Mouse (Mus musculus) midbrain, postnatal 0 days (tissue): ENCODE data around the gene Slit1. TPM values are rescaled to one million over a fixed set of nuclear protein-coding genes. Genes with fewer than 3 reads are reported as not detected.

ENCODE experiments used
- ATAC-seq: fragments of 200-750 bp; cut with Nextera tagmentation; 2 replicates; pipeline ENCODE4 v1.8.0; 2017; ENCODE audit warnings: moderate number of reproducible peaks, mild to moderate bottlenecking, moderate TSS enrichment, moderate library complexity; ENCODE audit not compliant: low FRiP score
- DNase-seq: peaks from one replicate; pipeline ENCODE4 v3.0.0-alpha.2; 2015; ENCODE audit warnings: low spot score
- H3K27ac ChIP-seq: fragments of 300-500 bp; sonication (generic); 2 replicates; pipeline ENCODE4 v1.5.1; 2014; ENCODE audit warnings: low read depth, mild to moderate bottlenecking, low read length, mixed read lengths
- H3K27me3 ChIP-seq: fragments of 300-500 bp; sonication (generic); 2 replicates; pipeline ENCODE4 v1.6.1; 2014; ENCODE audit warnings: low read length, control low read depth, mixed read lengths; ENCODE audit not compliant: insufficient read depth
- H3K36me3 ChIP-seq: fragments of 300-500 bp; sonication (generic); 2 replicates; pipeline ENCODE4 v1.6.1; 2014; ENCODE audit warnings: low read length, control low read depth, mixed read lengths; ENCODE audit not compliant: insufficient read depth
- H3K4me1 ChIP-seq: fragments of 300-500 bp; sonication (generic); 2 replicates; pipeline ENCODE4 v1.6.1; 2014; ENCODE audit warnings: mild to moderate bottlenecking, control low read depth, antibody characterized with exemption, low read length, mixed read lengths; ENCODE audit not compliant: insufficient read depth
- H3K4me2 ChIP-seq: fragments of 300-500 bp; sonication (generic); 2 replicates; pipeline ENCODE4 v1.6.1; 2014; ENCODE audit warnings: low read depth, mild to moderate bottlenecking, low read length, mixed read lengths; ENCODE audit not compliant: poor library complexity, severe bottlenecking
- H3K4me3 ChIP-seq: fragments of 300-500 bp; sonication (generic); 2 replicates; pipeline ENCODE4 v1.5.1; 2014; ENCODE audit warnings: low read depth, mild to moderate bottlenecking, low read length, moderate library complexity
- H3K9ac ChIP-seq: fragments of 300-500 bp; sonication (generic); replicated peaks from 2 replicates; pipeline ENCODE4 v1.6.1; 2014; ENCODE audit warnings: mild to moderate bottlenecking, low read length, moderate library complexity, mixed read lengths; ENCODE audit not compliant: poor library complexity, severe bottlenecking
- H3K9me3 ChIP-seq: fragments of 300-500 bp; sonication (generic); 2 replicates; pipeline ENCODE4 v1.6.1; 2016; ENCODE audit warnings: low read length, control low read depth
- CTCF ChIP-seq: IDR thresholded peaks from 2 replicates; pipeline ENCODE4 v1.5.1; 2016; ENCODE audit warnings: antibody characterized with exemption, mild to moderate bottlenecking
- WGBS: fragments of 180-500 bp; shearing (Covaris S2); extraction: QIAGEN DNeasy Blood & Tissue Kit; methylation state at CpG from one replicate; pipeline ENCODE4 v1.1.7; 2014; 5-methylcytosine and 5-hydroxymethylcytosine counted together
- polyA plus RNA-seq: library from polyadenylated mRNA; unstranded; fragments of >200 nt; fragmentation: Nextera tagmentation; extraction: Ambion mirVana; gene quantifications from 2 replicates; pipeline ENCODE4 v1.2.1, GENCODE M21; 2015
- total RNA-seq: library from RNA; depleted of rRNA; stranded (reverse); fragments of >200 nt; gene quantifications from 2 replicates; pipeline ENCODE4 v1.2.3, GENCODE M21; 2014

Slit1 gene
- total and polyA plus RNA-seq, 2 experiments from 2014 or later = 17.0 to 74.2 TPM

- DNase-seq (no peak), ATAC-seq (no peak)
- WGBS = 52% methylated on average over 13 of the region's 13 CpGs
- no peak overlapping the region for H3K27ac ChIP-seq
- no peak overlapping the region for H3K4me3 ChIP-seq
- H3K4me2 ChIP-seq = no peak overlapping the region
- H3K27me3 ChIP-seq = no peaks in the 10 kb centered on the region
- no peak for TF ChIP-seq CTCF
- no peaks in the 10 kb centered on the region for H3K36me3 ChIP-seq
- no peak overlapping the region for H3K9ac ChIP-seq
- H3K9me3 ChIP-seq = no peaks in the 10 kb centered on the region
- peaks cover 7% of the 10 kb centered on the region; the same call in 1 of the 2 replicates for H3K4me1 ChIP-seq
Observed at GRCm38 (mm10) chr19:41661466-41661865, 82.0 kb downstream of the Slit1 start.

- no peak overlapping the region for H3K27ac ChIP-seq
- no peak for TF ChIP-seq CTCF
- H3K27me3 ChIP-seq = no peaks in the 10 kb centered on the region
- H3K4me2 ChIP-seq = no peak overlapping the region
- peaks cover 7% of the 10 kb centered on the region; the same call in 1 of the 2 replicates for H3K4me1 ChIP-seq
- 42% methylated on average over 4 of the region's 4 CpGs for WGBS
- no peak overlapping the region for H3K4me3 ChIP-seq
- ATAC-seq (no peak), DNase-seq (no peak)
- no peaks in the 10 kb centered on the region for H3K36me3 ChIP-seq
- no peaks in the 10 kb centered on the region for H3K9me3 ChIP-seq
- no peak overlapping the region for H3K9ac ChIP-seq
Observed at GRCm38 (mm10) chr19:41660999-41661374, 82.5 kb downstream of the Slit1 start.

GRCm38 (mm10) chr19:41660294-41660998 lies 83.0 kb downstream of the Slit1 start:
- no peak for ATAC-seq
- Histone ChIP-seq H3K27me3 (no peaks in the 10 kb centered on the region), H3K9ac (no peak overlapping the region), H3K4me3 (no peak overlapping the region), H3K36me3 (no peaks in the 10 kb centered on the region), H3K9me3 (no peaks in the 10 kb centered on the region), H3K4me1 (peaks cover 7% of the 10 kb centered on the region; the same call in 1 of the 2 replicates), H3K27ac (no peak overlapping the region), H3K4me2 (no peak overlapping the region)
- no peak for DNase-seq
- WGBS = 61% methylated on average over 17 of the region's 17 CpGs
- TF ChIP-seq CTCF = no peak

GRCm38 (mm10) chr19:41657446-41657845 lies 86.0 kb downstream of the Slit1 start:
- WGBS = 22% methylated on average over 9 of the region's 9 CpGs
- no peak overlapping the region for H3K4me2 ChIP-seq
- no peak overlapping the region for H3K4me3 ChIP-seq
- TF ChIP-seq CTCF = no peak
- no peaks in the 10 kb centered on the region for H3K27me3 ChIP-seq
- H3K27ac ChIP-seq = no peak overlapping the region
- DNase-seq (no peak), ATAC-seq (peak; percentile 2; the same call in 1 of the 2 replicates)
- H3K36me3 ChIP-seq = no peaks in the 10 kb centered on the region
- H3K9me3 ChIP-seq = no peaks in the 10 kb centered on the region
- 0 out of 2 replicates have a peak overlapping the region, but pooled peaks have one; percentile 13 for H3K9ac ChIP-seq
- H3K4me1 ChIP-seq = no peaks in the 10 kb centered on the region; the same call in 1 of the 2 replicates

DNA sequence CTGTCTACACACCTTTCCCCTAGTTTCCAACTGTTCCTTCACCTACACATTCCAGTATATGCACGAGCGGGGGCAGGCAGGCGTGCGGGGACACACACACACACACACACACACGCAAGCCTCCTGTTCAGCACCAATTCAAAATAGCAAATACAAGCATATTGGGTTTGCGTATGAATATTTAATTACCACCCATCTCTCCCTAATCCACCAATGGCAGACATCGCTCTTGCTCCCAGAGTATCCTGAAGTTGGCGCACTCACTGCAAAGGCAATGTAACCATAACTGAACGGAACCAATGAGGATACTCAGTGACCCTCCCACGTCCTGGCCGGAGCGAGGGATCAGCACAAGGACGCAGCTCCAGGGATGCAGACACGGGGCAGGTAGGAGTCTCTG lies 86.8 kb downstream of the Slit1 start:
- Histone ChIP-seq H3K9me3 (no peaks in the 10 kb centered on the region), H3K36me3 (no peaks in the 10 kb centered on the region), H3K4me2 (no peak overlapping the region), H3K9ac (0 out of 2 replicates have a peak overlapping the region, but pooled peaks have one; percentile 13), H3K27ac (no peak overlapping the region), H3K4me3 (no peak overlapping the region), H3K27me3 (no peaks in the 10 kb centered on the region), H3K4me1 (no peaks in the 10 kb centered on the region; the same call in 1 of the 2 replicates)
- 72% methylated on average over 14 of the region's 14 CpGs for WGBS
- ATAC-seq = no peak
- TF ChIP-seq CTCF = no peak
- no peak for DNase-seq

GRCm38 (mm10) chr19:41655970-41656369 lies 87.5 kb downstream of the Slit1 start:
- Histone ChIP-seq H3K4me2 (no peak overlapping the region), H3K36me3 (no peaks in the 10 kb centered on the region), H3K27me3 (no peaks in the 10 kb centered on the region), H3K9me3 (no peaks in the 10 kb centered on the region), H3K4me3 (no peak overlapping the region), H3K27ac (no peak overlapping the region), H3K9ac (no peak overlapping the region), H3K4me1 (no peaks in the 10 kb centered on the region; the same call in 1 of the 2 replicates)
- DNase-seq (peak; percentile 82), ATAC-seq (peak; percentile 60; the same call in 1 of the 2 replicates)
- WGBS = under 1% methylated on average over 9 of the region's 9 CpGs
- peak; percentile 92 for TF ChIP-seq CTCF
